Mouse (Mus musculus) kidney, postnatal 0 days (tissue): ENCODE measurements at regions not wholly inside any gene's neighbourhood (a gene's known extent, or its start where the extent isn't known, plus 50 kb on each side); places are given as distances from the start of the nearest gene placed in this dataset.

ENCODE experiments used
- ATAC-seq: fragments of 200-750 bp; cut with Nextera tagmentation; replicated peaks from 2 replicates; pipeline ENCODE4 v1.8.0; 2017; ENCODE audit warnings: low read depth, moderate number of reproducible peaks, moderate TSS enrichment, moderate library complexity; ENCODE audit not compliant: low FRiP score
- DNase-seq: peaks from one replicate; pipeline ENCODE4 v3.0.0-alpha.2; 2016; ENCODE audit warnings: low spot score
- H3K27ac ChIP-seq: fragments of 300-500 bp; sonication (generic); 2 replicates; pipeline ENCODE4 v1.5.1; 2014; ENCODE audit warnings: mild to moderate bottlenecking
- H3K27me3 ChIP-seq: fragments of 300-500 bp; sonication (generic); 2 replicates; pipeline ENCODE4 v1.6.1; 2014; ENCODE audit warnings: low read length, mixed read lengths; ENCODE audit not compliant: insufficient read depth
- H3K36me3 ChIP-seq: fragments of 300-500 bp; sonication (generic); 2 replicates; pipeline ENCODE4 v1.6.1; 2014; ENCODE audit warnings: low read length, mixed read lengths; ENCODE audit not compliant: insufficient read depth
- H3K4me1 ChIP-seq: fragments of 300-500 bp; sonication (generic); replicated peaks from 2 replicates; pipeline ENCODE4 v1.6.1; 2014; ENCODE audit warnings: antibody characterized with exemption, low read length, mixed read lengths; ENCODE audit not compliant: insufficient read depth
- H3K4me2 ChIP-seq: fragments of 300-500 bp; sonication (generic); 2 replicates; pipeline ENCODE4 v1.6.1; 2014; ENCODE audit warnings: mild to moderate bottlenecking, low read length, moderate library complexity, mixed read lengths
- H3K4me3 ChIP-seq: fragments of 300-500 bp; sonication (generic); replicated peaks from 2 replicates; pipeline ENCODE4 v1.5.1; 2014; ENCODE audit warnings: low read depth, low read length
- H3K9ac ChIP-seq: fragments of 300-500 bp; sonication (generic); 2 replicates; pipeline ENCODE4 v1.6.1; 2014; ENCODE audit warnings: low read depth, low read length
- H3K9me3 ChIP-seq: fragments of 300-500 bp; sonication (generic); replicated peaks from 2 replicates; pipeline ENCODE4 v1.6.1; 2016; ENCODE audit warnings: low read length, inconsistent platforms, mixed read lengths
- CTCF ChIP-seq: IDR thresholded peaks from 2 replicates; pipeline ENCODE4 v1.5.1; 2016; ENCODE audit warnings: antibody characterized with exemption, low read depth, mild to moderate bottlenecking, moderate library complexity
- WGBS: fragments of 180-500 bp; shearing (Covaris S2); extraction: QIAGEN DNeasy Blood & Tissue Kit; methylation state at CpG from one replicate; pipeline ENCODE4 v1.1.7; 2014; 5-methylcytosine and 5-hydroxymethylcytosine counted together

DNA sequence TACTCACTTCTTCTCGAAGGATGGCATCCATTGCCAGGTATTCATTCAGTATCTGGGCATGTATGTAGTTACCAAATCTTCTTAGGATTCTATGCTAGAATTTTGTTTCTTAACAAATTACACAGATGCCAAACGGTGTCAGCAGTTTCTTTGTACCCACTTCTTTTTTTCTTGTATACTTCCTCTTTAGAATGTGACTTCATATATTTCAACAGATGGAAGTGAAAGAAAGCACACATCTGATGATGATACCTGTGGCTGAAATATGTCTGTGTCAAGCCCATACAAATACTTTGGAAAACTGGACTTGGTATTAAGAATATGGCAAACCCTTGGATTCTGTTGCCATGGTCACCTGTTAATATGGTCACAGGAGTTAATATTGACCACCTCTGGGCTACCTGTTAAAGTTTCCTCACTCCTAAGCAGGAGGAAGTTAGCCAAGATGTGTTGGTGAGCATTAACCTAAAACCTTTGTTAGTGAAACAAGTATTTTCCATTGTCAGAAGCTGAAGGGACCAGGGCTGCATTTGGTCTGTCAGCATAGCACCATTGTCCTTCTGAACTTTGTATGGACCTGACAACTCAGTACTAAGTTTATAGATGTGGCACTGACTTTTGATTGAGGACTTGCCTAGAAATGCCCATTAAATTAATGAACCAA is 269.8 kb upstream of the Tbl1xr1 start:
- ATAC-seq: no peak
- Histone ChIP-seq H3K27me3 (no peaks in the 10 kb centered on the region), H3K4me1 (no peaks in the 10 kb centered on the region), H3K4me3 (no peak overlapping the region), H3K9ac (no peak overlapping the region), H3K36me3 (no peaks in the 10 kb centered on the region), H3K4me2 (no peak overlapping the region), H3K27ac (no peak overlapping the region), H3K9me3 (no peaks in the 10 kb centered on the region)
- TF ChIP-seq CTCF: no peak
- 91% methylated on average over 2 of the region's 2 CpGs for WGBS
- no peak for DNase-seq

DNA sequence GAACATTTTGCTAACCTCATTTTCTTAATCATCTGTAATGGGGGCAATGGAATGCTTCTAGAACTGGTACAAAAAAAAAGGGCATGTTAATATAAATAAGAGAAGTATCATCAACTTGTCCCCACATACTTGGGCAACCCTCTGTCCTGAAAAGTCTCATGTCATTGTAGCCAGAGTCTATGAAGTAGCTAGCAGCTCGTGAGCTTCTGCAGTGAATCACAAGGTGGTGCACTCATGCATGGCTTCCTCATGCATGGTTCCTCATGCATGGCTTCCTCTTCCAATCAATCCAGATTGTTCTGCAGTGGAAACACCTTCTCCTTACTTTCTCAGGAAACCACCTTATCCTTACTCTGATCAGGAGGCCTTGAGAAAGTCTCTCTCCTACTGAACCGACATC is 267.9 kb upstream of the Tbl1xr1 start:
- Histone ChIP-seq H3K9ac (no peak overlapping the region), H3K4me3 (no peak overlapping the region), H3K27me3 (no peaks in the 10 kb centered on the region), H3K4me2 (no peak overlapping the region), H3K27ac (no peak overlapping the region), H3K9me3 (no peaks in the 10 kb centered on the region), H3K36me3 (no peaks in the 10 kb centered on the region), H3K4me1 (no peaks in the 10 kb centered on the region)
- ATAC-seq: no peak
- DNase-seq: no peak
- TF ChIP-seq CTCF: no peak
- 34% methylated on average over 2 of the region's 2 CpGs for whole genome bisulfite sequencing

DNA sequence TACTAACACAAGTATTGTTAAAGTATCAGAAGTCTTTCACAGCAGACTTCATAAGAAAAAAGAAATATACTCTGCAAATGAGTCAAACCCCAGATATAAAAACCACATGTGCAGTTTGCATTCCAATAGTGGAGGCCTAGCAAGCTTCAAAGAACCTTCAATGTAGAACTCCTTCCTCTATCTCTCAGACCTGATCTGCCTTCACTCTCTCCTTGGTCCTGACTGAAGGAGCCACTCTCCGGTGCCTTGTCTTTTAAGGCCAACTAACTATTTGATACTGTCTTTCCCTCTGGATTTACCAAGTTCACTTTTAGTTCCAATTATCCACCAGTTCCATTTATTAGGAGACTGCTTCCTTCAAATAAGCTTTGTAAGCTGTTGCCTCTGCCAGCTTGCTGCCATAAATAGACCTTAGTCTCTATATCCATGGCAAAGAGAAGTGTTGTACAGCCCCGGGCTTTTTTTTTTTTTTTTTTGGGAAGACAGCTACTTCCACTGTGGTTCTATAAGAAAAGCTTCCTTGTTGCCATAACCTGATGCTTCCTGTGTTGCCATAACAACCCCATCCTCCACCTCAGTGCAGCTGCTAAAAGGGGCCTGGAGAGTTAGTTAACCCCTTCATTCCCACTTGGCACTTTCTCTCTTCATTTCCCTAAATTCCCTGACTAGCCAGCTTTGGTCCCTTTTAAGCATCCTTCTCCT is 266.5 kb upstream of the Tbl1xr1 start:
- no peak overlapping the region for H3K4me2 ChIP-seq
- no peak for TF ChIP-seq CTCF
- no peak overlapping the region for H3K9ac ChIP-seq
- ATAC-seq (no peak), DNase-seq (no peak)
- no peak overlapping the region for H3K27ac ChIP-seq
- 24% methylated on average over 2 of the region's 2 CpGs for WGBS
- H3K36me3 ChIP-seq: no peaks in the 10 kb centered on the region
- H3K4me3 ChIP-seq: no peak overlapping the region
- no peaks in the 10 kb centered on the region for H3K4me1 ChIP-seq
- no peaks in the 10 kb centered on the region for H3K27me3 ChIP-seq
- H3K9me3 ChIP-seq: no peaks in the 10 kb centered on the region

DNA sequence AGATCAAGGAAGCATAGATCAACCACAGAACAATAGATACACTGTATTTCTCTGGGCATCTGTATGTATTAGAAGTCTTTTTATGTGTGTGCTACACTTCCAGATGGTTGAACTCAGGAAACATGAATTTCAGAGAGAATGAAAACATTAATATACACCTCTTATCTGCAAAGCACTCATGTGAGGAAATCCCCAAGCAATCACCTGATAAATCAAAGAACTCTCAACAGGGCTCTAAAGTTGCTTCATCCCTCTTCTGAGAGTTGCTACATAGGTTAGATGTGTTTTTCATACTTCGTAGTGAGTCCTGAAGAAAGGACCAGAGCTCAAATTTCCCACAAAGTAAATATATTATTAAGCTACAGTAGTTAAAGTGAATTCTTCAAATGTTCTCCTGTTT is 263.1 kb upstream of the Tbl1xr1 start:
- Histone ChIP-seq H3K4me3 (no peak overlapping the region), H3K9ac (no peak overlapping the region), H3K9me3 (no peaks in the 10 kb centered on the region), H3K27me3 (no peaks in the 10 kb centered on the region), H3K4me2 (no peak overlapping the region), H3K4me1 (no peaks in the 10 kb centered on the region), H3K27ac (no peak overlapping the region), H3K36me3 (no peaks in the 10 kb centered on the region)
- WGBS: 41% methylated on average over 1 of the region's 1 CpGs
- no peak for TF ChIP-seq CTCF
- DNase-seq: no peak
- no peak for ATAC-seq

DNA sequence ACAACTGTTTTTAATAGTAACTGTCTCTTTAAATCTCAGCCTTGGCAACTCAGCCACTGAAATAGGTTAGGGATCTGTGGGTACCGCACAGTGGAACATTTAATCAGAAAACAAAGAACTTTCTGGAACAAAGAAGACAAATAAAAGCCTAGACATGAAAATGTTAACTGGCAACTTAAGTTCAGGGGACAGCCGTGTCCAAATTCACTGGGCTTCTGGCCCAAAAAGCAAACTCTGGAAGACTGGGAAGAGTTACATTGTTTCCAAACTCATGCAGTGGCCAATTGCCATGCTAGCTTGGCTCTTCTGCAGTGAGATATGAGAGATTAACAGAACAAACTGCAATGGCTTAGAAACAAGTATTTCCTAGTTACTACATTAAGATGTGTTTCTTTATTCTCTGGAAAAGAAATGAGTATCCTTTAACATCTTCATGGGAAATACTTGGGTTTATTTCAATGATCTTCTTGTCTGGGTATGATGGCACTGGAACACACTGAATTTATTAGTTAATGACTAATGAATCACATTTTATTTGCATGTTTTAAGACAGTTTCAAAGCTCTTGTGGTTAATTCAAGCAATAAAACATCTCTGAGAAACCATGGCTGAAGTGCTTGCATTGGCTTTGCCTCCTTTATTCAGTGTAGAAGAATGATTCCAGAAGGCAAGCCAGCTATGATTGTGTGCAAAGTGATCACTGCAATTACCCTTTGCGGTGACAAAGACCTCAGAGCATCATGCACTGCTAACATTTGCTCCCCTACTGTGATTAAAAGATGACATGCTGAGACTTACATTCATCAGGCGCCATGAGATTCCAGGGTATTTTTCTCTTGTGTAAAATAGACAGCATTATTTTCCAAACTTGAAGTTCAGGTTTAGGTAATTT is 259.2 kb upstream of the Tbl1xr1 start:
- H3K4me1 ChIP-seq: no peaks in the 10 kb centered on the region
- no peak for TF ChIP-seq CTCF
- no peak overlapping the region for H3K9ac ChIP-seq
- DNase-seq (no peak), ATAC-seq (no peak)
- H3K27me3 ChIP-seq: no peaks in the 10 kb centered on the region
- no peak overlapping the region for H3K4me2 ChIP-seq
- WGBS: 65% methylated on average over 4 of the region's 4 CpGs
- H3K4me3 ChIP-seq: no peak overlapping the region
- no peaks in the 10 kb centered on the region for H3K9me3 ChIP-seq
- H3K27ac ChIP-seq: no peak overlapping the region
- no peaks in the 10 kb centered on the region for H3K36me3 ChIP-seq

DNA sequence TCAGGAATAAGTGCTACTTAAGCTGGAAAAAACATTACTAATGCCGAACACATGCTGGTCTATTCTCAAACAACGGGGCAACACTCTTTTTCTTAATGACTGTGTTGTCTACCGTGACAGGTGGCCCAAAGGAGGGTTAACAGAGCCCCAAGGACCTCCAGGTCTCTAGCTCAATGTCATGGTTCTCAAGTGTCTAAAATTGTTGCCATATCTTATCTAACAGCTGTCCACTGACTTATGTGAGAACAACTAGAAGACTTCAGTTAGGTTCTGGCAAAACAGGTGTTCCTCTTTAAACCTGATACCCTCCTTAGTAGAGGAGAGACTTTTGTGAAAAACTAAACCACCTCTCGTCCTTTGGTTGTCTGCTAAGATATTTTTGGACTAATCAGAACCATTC is 257.4 kb upstream of the Tbl1xr1 start:
- 49% methylated on average over 4 of the region's 4 CpGs for WGBS
- no peak overlapping the region for H3K4me2 ChIP-seq
- H3K27ac ChIP-seq: no peak overlapping the region
- H3K36me3 ChIP-seq: no peaks in the 10 kb centered on the region
- no peak for TF ChIP-seq CTCF
- H3K27me3 ChIP-seq: no peaks in the 10 kb centered on the region
- DNase-seq: no peak
- H3K4me1 ChIP-seq: no peaks in the 10 kb centered on the region
- ATAC-seq: no peak
- no peaks in the 10 kb centered on the region for H3K9me3 ChIP-seq
- H3K9ac ChIP-seq: no peak overlapping the region
- no peak overlapping the region for H3K4me3 ChIP-seq
